Mouse (Mus musculus): ENCODE data around the gene Rdh13.
"Not testable (repeated sequence)": the region's sequence is repeated elsewhere in the genome, so short reads cannot be mapped to it uniquely, and the experiment has no call there.

Gene Rdh13

GRCm38 (mm10) chr7:4432026-4432425, 13.4 kb downstream of the Rdh13 start:
- DNase-seq (ENCODE audit: low spot score in 2 of 2), result no peak

- DNase-seq (ENCODE audit: low spot score in 2 of 2), result peak; percentile 56 to 75
Observed at GRCm38 (mm10) chr7:4431548-4431947, 13.9 kb downstream of the Rdh13 start.

GRCm38 (mm10) chr7:4430246-4430844, 15.1 kb downstream of the Rdh13 start:
- no peak for DNase-seq (ENCODE audit: low spot score in 2 of 2)

- DNase-seq (ENCODE audit: low spot score in 2 of 2), result peak; percentile 71 to 88
Observed at GRCm38 (mm10) chr7:4427161-4427912, 18.1 kb downstream of the Rdh13 start.

- DNase-seq (ENCODE audit: low spot score in 2 of 2), result no peak
Observed at GRCm38 (mm10) chr7:4420230-4420629, 25.2 kb downstream of the Rdh13 start.

GRCm38 (mm10) chr7:4419681-4420080, 25.8 kb downstream of the Rdh13 start:
- no peak for DNase-seq (ENCODE audit: low spot score in 2 of 2)

GRCm38 (mm10) chr7:4412406-4412805, 33.0 kb downstream of the Rdh13 start:
- DNase-seq (ENCODE audit: low spot score in 2 of 2), result not testable (repeated sequence)

- no peak for DNase-seq (ENCODE audit: low spot score in 2 of 2)
Observed at GRCm38 (mm10) chr7:4397730-4398129, 47.7 kb downstream of the Rdh13 start, which contains the start of gene Gp6. Gp6 (minus strand) TSS chr7:4397744.

All from cerebellum, postnatal 4 days (tissue).